17 mouse cellular contexts compared by ENCODE assay signal in genomic region chr6:34395897-34396296, GRCm38 (mm10). TPM values are rescaled to one million over a fixed set of nuclear protein-coding genes. Genes with fewer than 3 reads are reported as not detected.
"Had no signal": no experiment of that assay in that cellular context is flagged by ENCODE, and none has a peak within 500 bp of the region (broad histone marks: within the 10 kb centered on the region; RNA-seq: fewer than 3 reads in every experiment).

No protein-coding gene starts in this region.

- DNase-seq: kidney, postnatal 4 days; left cerebral cortex, postnatal 4 days; lung, embryonic 14.5 days; lung, postnatal 10 days; lung, postnatal 4 days; right cerebral cortex, postnatal 14 days; thymus, postnatal 4 days had no signal

- H3K27me3 ChIP-seq: limb, embryonic 13.5 days; liver, embryonic 15.5 days; megakaryocyte, embryonic 14.5 days; midbrain, embryonic 15.5 days had no signal

- H3K4me1 ChIP-seq: limb, embryonic 13.5 days; liver, embryonic 15.5 days; midbrain, embryonic 15.5 days had no signal

- H3K4me2 ChIP-seq: limb, embryonic 13.5 days; liver, embryonic 15.5 days; lung, embryonic 14.5 days; midbrain, embryonic 11.5 days; midbrain, embryonic 15.5 days had no signal

- H3K9ac ChIP-seq: limb, embryonic 13.5 days; liver, embryonic 15.5 days; lung, embryonic 14.5 days; midbrain, embryonic 15.5 days had no signal

- H3K36me3 ChIP-seq: midbrain, embryonic 15.5 days had no signal

- ATAC-seq: midbrain, embryonic 15.5 days had no signal

- H3K9me3 ChIP-seq: liver, embryonic 15.5 days; megakaryocyte, embryonic 14.5 days; midbrain, embryonic 15.5 days had no signal

- H3K4me3 ChIP-seq: layer of hippocampus, adult 2 months; limb, embryonic 13.5 days; liver, embryonic 15.5 days; megakaryocyte, embryonic 14.5 days; midbrain, embryonic 15.5 days had no signal

- H3K27ac ChIP-seq: kidney, postnatal 0 days; layer of hippocampus, adult 2 months; limb, embryonic 13.5 days; liver, embryonic 15.5 days; midbrain, embryonic 15.5 days had no signal

RNA-seq across cellular contexts. Expression of gene Akr1b7, which starts 16.2 kb away (rescaled TPM):
- total RNA-seq: layer of hippocampus, adult 2 months; layer of hippocampus, postnatal 10 days; left cerebral cortex, postnatal 10 days; left cerebral cortex, postnatal 4 days; monocyte, adult 5-6 weeks had no signal
- polyA plus RNA-seq: limb, embryonic 13.5 days; lung, embryonic 14.5 days; midbrain, embryonic 11.5 days; midbrain, embryonic 15.5 days had no signal

RNA-seq across cellular contexts. Expression of gene Akr1b8, which starts 42.0 kb away (rescaled TPM):
- total RNA-seq: monocyte, adult 5-6 weeks had no signal
